Mouse (Mus musculus) ES-Bruce4 (cell line): ENCODE data around the gene Ubqln4. TPM values are rescaled to one million over a fixed set of nuclear protein-coding genes. Genes with fewer than 3 reads are reported as not detected.

Experiments used
- H3K27ac ChIP-seq: 2 replicates; pipeline ENCODE4 v1.5.1; 2012; ENCODE audit warnings: low read length, inconsistent platforms; ENCODE audit not compliant: insufficient read depth
- H3K27me3 ChIP-seq: 2 replicates; pipeline ENCODE4 v1.6.1; 2012; ENCODE audit warnings: mild to moderate bottlenecking, low read length, inconsistent platforms; ENCODE audit not compliant: control insufficient read depth, poor library complexity, insufficient read depth, severe bottlenecking
- H3K36me3 ChIP-seq: 2 replicates; pipeline ENCODE4 v1.6.1; 2012; ENCODE audit warnings: inconsistent platforms, mild to moderate bottlenecking, low read length, moderate library complexity; ENCODE audit not compliant: control insufficient read depth, poor library complexity, insufficient read depth, severe bottlenecking
- H3K4me1 ChIP-seq: one replicate; pipeline ENCODE4 v1.8.1; 2011; ENCODE audit warnings: low read length; ENCODE audit not compliant: control insufficient read depth, insufficient read depth
- H3K4me3 ChIP-seq: 2 replicates; pipeline ENCODE4 v1.5.1; 2011; ENCODE audit warnings: low read depth, mild to moderate bottlenecking, low read length
- H3K9ac ChIP-seq: 2 replicates; pipeline ENCODE4 v1.6.1; 2012; ENCODE audit warnings: low read depth, mild to moderate bottlenecking, inconsistent platforms; ENCODE audit not compliant: poor library complexity, severe bottlenecking
- H3K9me3 ChIP-seq: replicated peaks from 2 replicates; pipeline ENCODE4 v1.6.1; 2012; ENCODE audit warnings: mild to moderate bottlenecking, low read length, inconsistent platforms; ENCODE audit not compliant: control insufficient read depth, poor library complexity, insufficient read depth, severe bottlenecking
- CTCF ChIP-seq: IDR thresholded peaks from one replicate; pipeline ENCODE4 v1.8.1; 2011; ENCODE audit warnings: low read depth, low read length
- EP300 ChIP-seq: IDR thresholded peaks from 2 replicates; pipeline ENCODE4 v1.6.1; 2011; ENCODE audit warnings: low read depth, low read length; ENCODE audit not compliant: insufficient read depth
- POLR2A ChIP-seq: IDR thresholded peaks from one replicate; pipeline ENCODE4 v1.8.1; 2011; ENCODE audit warnings: low read length; ENCODE audit not compliant: insufficient read depth
- polyA plus RNA-seq: library from polyadenylated mRNA; stranded (reverse); fragments of >200 nt; gene quantifications from 2 replicates; pipeline ENCODE4 v1.2.4, GENCODE M21; 2011; ENCODE audit warnings: low read depth; ENCODE audit not compliant: missing spikeins, insufficient read depth, insufficient read length

Gene Ubqln4
- polyA plus RNA-seq, 1 experiment: 118 TPM

- Histone ChIP-seq H3K27ac (peak overlapping the region; percentile 90), H3K4me3 (peak overlapping the region; percentile 87), H3K36me3 (no peaks in the 10 kb centered on the region), H3K27me3 (no peaks in the 10 kb centered on the region), H3K9ac (peak overlapping the region; percentile 73), H3K9me3 (no peaks in the 10 kb centered on the region), H3K4me1 (peaks cover 30% of the 10 kb centered on the region)
- TF ChIP-seq CTCF: no peak
- no peak for TF ChIP-seq EP300
These were observed 42.9 kb upstream of the Ubqln4 start for GRCm38 (mm10) chr3:88510421-88511289.

- Histone ChIP-seq H3K4me1 (peaks cover 33% of the 10 kb centered on the region), H3K36me3 (no peaks in the 10 kb centered on the region), H3K27ac (peak overlapping the region; percentile 29; the same call in 1 of the 2 replicates), H3K9ac (0 out of 2 replicates have a peak overlapping the region, but pooled peaks have one; percentile 73), H3K27me3 (no peaks in the 10 kb centered on the region), H3K9me3 (no peaks in the 10 kb centered on the region), H3K4me3 (no peak overlapping the region)
- TF ChIP-seq CTCF (no peak), POLR2A (no peak), EP300 (no peak)
These were observed 42.0 kb upstream of the Ubqln4 start for GRCm38 (mm10) chr3:88511559-88511958.

GRCm38 (mm10) chr3:88512141-88512895 is 41.2 kb upstream of the Ubqln4 start:
- no peaks in the 10 kb centered on the region for H3K27me3 ChIP-seq
- H3K4me3 ChIP-seq: no peak overlapping the region
- H3K4me1 ChIP-seq: peaks cover 33% of the 10 kb centered on the region
- peak overlapping the region; percentile 19; the same call in 1 of the 2 replicates for H3K27ac ChIP-seq
- H3K36me3 ChIP-seq: no peaks in the 10 kb centered on the region
- TF ChIP-seq POLR2A (no peak), CTCF (no peak), EP300 (no peak)
- no peak overlapping the region for H3K9ac ChIP-seq
- no peaks in the 10 kb centered on the region for H3K9me3 ChIP-seq

- Histone ChIP-seq H3K9ac (no peak overlapping the region), H3K4me3 (no peak overlapping the region)
- TF ChIP-seq EP300: no peak
- no peak for TF ChIP-seq CTCF
- no peak for TF ChIP-seq POLR2A
These were observed 40.5 kb upstream of the Ubqln4 start for GRCm38 (mm10) chr3:88512896-88513545.

GRCm38 (mm10) chr3:88513546-88514115 is 39.9 kb upstream of the Ubqln4 start:
- Histone ChIP-seq H3K4me3 (no peak overlapping the region), H3K36me3 (no peaks in the 10 kb centered on the region), H3K4me1 (peaks cover 33% of the 10 kb centered on the region), H3K9ac (no peak overlapping the region), H3K27ac (no peak overlapping the region), H3K9me3 (no peaks in the 10 kb centered on the region), H3K27me3 (no peaks in the 10 kb centered on the region)
- no peak for TF ChIP-seq CTCF
- no peak for TF ChIP-seq POLR2A
- no peak for TF ChIP-seq EP300

More at GRCm38 (mm10) chr3:88512896-88513545, 40.5 kb upstream of the Ubqln4 start:
- Histone ChIP-seq H3K9me3 (no peaks in the 10 kb centered on the region), H3K27me3 (no peaks in the 10 kb centered on the region), H3K27ac (peak overlapping the region; percentile 19; the same call in 1 of the 2 replicates), H3K36me3 (no peaks in the 10 kb centered on the region), H3K4me1 (peaks cover 33% of the 10 kb centered on the region)
